Mouse (Mus musculus): ENCODE results near the gene Smarcc2. TPM values are rescaled to one million over a fixed set of nuclear protein-coding genes. Genes with fewer than 3 reads are reported as not detected.
A peak's percentile ranks its signal among the peaks of the same experiment; 100 is the strongest.

Gene Smarcc2
- polyA plus RNA-seq, 1 experiment from 2014 or later = 40.5 TPM

DNA sequence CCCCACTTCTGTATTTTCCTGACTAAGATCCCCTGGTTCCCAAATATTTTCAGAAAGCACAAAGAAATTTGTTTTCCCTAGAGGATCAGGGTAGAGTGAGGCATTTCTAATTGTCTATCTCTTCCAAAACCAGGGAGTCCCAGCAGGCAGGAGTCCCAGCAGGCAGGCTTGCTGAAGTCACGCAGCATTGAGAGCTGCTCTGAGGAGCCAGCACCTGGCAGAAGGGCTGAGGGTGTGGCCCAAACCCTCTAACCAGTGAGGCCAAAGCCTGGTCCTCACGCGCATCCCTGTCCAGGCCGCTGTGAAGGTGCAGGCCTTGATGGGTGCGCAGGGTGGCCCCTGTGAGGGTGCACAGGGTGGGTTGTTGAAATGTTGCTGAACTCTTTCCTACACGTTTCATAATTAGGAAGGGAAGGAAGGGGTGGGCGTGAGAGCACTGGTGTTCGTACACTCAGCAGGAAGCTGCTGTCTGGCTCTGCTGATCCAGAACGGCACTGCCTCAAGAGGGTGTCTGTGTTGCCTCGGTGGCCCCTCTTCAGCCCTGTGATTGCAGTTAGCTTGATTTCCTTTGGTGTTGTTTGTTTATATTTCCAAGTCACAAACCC, 20.3 kb upstream of the Smarcc2 start:
- peak; percentile 65 for DNase-seq (ENCODE audit: low spot score)
- H3K36me3 ChIP-seq (ENCODE audit: insufficient read depth, low read length) = peaks cover 39% of the 10 kb centered on the region
- no peak for ATAC-seq (replicated peaks; ENCODE audit: low FRiP score, low read depth)
- no peaks in the 10 kb centered on the region for H3K27me3 ChIP-seq (ENCODE audit: insufficient read depth, low read length)
- 29% methylated on average over 10 of the region's 10 CpGs for WGBS
- H3K4me3 ChIP-seq (replicated peaks; ENCODE audit: low read depth, low read length) = no peak overlapping the region
- TF ChIP-seq CTCF (IDR thresholded peaks at IDR 0.05; ENCODE audit: low read depth) = no peak
- H3K9ac ChIP-seq (ENCODE audit: low read depth, low read length) = no peak overlapping the region
- H3K27ac ChIP-seq = peak overlapping the region; percentile 78
- H3K9me3 ChIP-seq (replicated peaks; ENCODE audit: low read length) = no peaks in the 10 kb centered on the region
- H3K4me2 ChIP-seq (ENCODE audit: low read length) = no peak overlapping the region
- H3K4me1 ChIP-seq (replicated peaks; ENCODE audit: insufficient read depth, low read length) = no peaks in the 10 kb centered on the region

DNA sequence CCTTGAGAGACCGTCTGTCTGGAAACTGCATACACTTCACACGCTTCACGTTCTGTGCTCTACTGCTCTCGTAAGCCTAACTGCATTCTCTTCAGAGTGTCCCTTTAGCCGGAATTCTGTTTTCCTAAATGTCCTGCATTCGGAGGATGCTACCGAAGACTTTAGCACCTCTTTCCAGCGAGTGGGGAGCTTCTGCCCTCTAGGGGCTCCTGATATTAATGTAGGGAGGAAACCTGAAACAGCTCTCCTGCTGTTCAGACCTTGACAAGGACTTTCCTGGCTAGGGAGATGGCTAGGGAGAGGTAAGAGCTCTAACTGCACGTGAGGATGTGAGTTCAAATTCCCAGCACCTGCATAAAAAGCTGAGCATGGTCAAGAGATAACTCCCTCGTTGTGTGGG, 18.6 kb upstream of the Smarcc2 start:
- WGBS = 29% methylated on average over 10 of the region's 10 CpGs
- peak; percentile 76 for TF ChIP-seq CTCF (IDR thresholded peaks at IDR 0.05; ENCODE audit: low read depth)
- DNase-seq (ENCODE audit: low spot score) (peak; percentile 91), ATAC-seq (replicated peaks; ENCODE audit: low FRiP score, low read depth) (no peak)
- Histone ChIP-seq H3K27ac (0 out of 2 replicates have a peak overlapping the region, but pooled peaks have one; percentile 78), H3K4me3 (replicated peaks; ENCODE audit: low read depth, low read length) (no peak overlapping the region), H3K9me3 (replicated peaks; ENCODE audit: low read length) (no peaks in the 10 kb centered on the region), H3K4me1 (replicated peaks; ENCODE audit: insufficient read depth, low read length) (no peaks in the 10 kb centered on the region), H3K4me2 (ENCODE audit: low read length) (no peak overlapping the region), H3K36me3 (ENCODE audit: insufficient read depth, low read length) (peaks cover 35% of the 10 kb centered on the region), H3K27me3 (ENCODE audit: insufficient read depth, low read length) (no peaks in the 10 kb centered on the region), H3K9ac (ENCODE audit: low read depth, low read length) (no peak overlapping the region)

DNA sequence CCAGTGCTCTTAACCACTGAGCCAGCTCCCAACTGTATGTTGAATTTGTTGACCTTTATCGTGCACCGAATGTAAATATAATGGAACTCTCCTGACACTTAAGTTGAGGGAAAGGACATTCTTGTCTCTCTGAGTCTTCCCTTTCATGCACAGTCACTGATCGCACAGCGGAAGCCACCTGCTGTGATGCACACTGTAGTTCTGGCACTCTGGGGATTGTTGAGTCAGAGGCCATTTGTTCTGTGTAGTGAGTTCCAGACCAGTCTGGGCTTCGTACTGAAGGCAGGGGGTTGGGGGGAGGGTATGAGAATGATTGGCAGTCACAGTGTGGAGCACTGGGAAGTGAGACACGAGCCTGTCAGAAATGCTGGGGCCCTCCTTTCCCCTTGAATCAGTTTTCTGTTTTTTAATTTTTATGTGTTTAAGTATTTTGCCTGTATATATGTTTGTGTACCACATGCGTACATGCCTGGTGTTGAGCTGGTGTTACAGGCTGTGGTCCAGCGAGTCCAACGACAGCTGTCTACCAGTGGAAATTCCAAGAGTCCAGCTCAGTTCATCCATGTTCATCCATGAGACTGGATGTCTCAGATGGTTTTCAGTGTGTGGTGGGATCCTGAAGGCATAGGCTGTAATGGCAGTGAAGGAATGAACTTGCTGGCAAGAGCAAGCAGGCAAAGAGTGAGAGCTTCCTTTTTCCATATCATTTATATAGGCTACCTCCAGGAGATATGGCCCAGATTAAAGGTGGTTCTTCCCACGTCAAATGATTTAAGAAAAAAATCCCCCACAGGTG, 17.5 kb upstream of the Smarcc2 start:
- no peak overlapping the region for H3K9ac ChIP-seq (ENCODE audit: low read depth, low read length)
- no peaks in the 10 kb centered on the region for H3K27me3 ChIP-seq (ENCODE audit: insufficient read depth, low read length)
- no peaks in the 10 kb centered on the region for H3K4me1 ChIP-seq (replicated peaks; ENCODE audit: insufficient read depth, low read length)
- no peak overlapping the region for H3K27ac ChIP-seq
- ATAC-seq (replicated peaks; ENCODE audit: low FRiP score, low read depth) (no peak), DNase-seq (ENCODE audit: low spot score) (no peak)
- TF ChIP-seq CTCF (IDR thresholded peaks at IDR 0.05; ENCODE audit: low read depth) = no peak
- no peak overlapping the region for H3K4me3 ChIP-seq (replicated peaks; ENCODE audit: low read depth, low read length)
- 86% methylated on average over 10 of the region's 10 CpGs for WGBS
- H3K36me3 ChIP-seq (ENCODE audit: insufficient read depth, low read length) = peaks cover 26% of the 10 kb centered on the region
- H3K9me3 ChIP-seq (replicated peaks; ENCODE audit: low read length) = no peaks in the 10 kb centered on the region
- no peak overlapping the region for H3K4me2 ChIP-seq (ENCODE audit: low read length)

DNA sequence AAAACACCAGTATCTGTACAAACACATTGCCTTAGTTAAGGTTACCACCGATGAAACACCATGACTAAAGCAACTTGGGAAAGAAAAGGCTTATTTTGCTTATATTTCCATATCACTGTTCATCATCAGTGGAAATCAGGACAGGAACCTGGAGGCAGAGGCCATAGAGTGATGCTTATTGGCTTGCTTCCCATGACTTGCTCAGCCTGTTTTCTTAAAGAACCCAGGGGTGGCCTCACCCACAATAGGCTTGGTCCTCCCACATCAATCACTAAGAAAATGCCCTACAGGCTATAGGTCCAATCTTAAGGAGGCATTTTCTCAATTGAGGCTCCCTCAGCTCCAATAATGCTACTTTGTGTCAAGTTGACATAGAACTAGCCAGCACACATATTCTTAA, 16.3 kb upstream of the Smarcc2 start:
- H3K4me3 ChIP-seq (replicated peaks; ENCODE audit: low read depth, low read length) = no peak overlapping the region
- no peak for DNase-seq (ENCODE audit: low spot score)
- ATAC-seq (replicated peaks; ENCODE audit: low FRiP score, low read depth) = no peak
- H3K27me3 ChIP-seq (ENCODE audit: insufficient read depth, low read length) = no peaks in the 10 kb centered on the region
- peaks cover 18% of the 10 kb centered on the region for H3K36me3 ChIP-seq (ENCODE audit: insufficient read depth, low read length)
- H3K27ac ChIP-seq = no peak overlapping the region
- H3K4me2 ChIP-seq (ENCODE audit: low read length) = no peak overlapping the region
- H3K9ac ChIP-seq (ENCODE audit: low read depth, low read length) = no peak overlapping the region
- 96% methylated on average over 1 of the region's 1 CpGs for WGBS
- H3K4me1 ChIP-seq (replicated peaks; ENCODE audit: insufficient read depth, low read length) = no peaks in the 10 kb centered on the region
- no peak for TF ChIP-seq CTCF (IDR thresholded peaks at IDR 0.05; ENCODE audit: low read depth)
- no peaks in the 10 kb centered on the region for H3K9me3 ChIP-seq (replicated peaks; ENCODE audit: low read length)

DNA sequence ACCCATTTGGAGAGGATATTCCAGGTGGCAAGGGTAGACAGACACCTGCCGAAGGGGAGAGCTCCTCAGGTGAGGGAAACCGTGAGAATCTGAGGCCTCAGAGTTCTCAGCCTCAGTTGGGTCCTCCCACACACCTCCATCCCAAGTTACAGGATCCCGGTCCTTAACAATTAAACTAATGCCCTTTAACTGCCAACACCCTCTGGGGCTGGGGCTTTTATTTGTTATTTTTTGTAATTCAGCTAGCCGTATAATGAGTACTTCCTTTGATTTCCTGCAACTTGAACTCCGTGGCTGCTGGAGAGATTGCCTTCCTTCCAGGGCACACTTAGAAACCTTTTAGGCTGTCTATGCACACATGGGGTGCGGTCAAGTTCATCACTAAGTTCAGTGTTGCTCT, 14.7 kb upstream of the Smarcc2 start:
- H3K9ac ChIP-seq (ENCODE audit: low read depth, low read length) = no peak overlapping the region
- H3K9me3 ChIP-seq (replicated peaks; ENCODE audit: low read length) = no peaks in the 10 kb centered on the region
- no peak overlapping the region for H3K27ac ChIP-seq
- ATAC-seq (replicated peaks; ENCODE audit: low FRiP score, low read depth) (no peak), DNase-seq (ENCODE audit: low spot score) (peak; percentile 64)
- H3K4me3 ChIP-seq (replicated peaks; ENCODE audit: low read depth, low read length) = no peak overlapping the region
- TF ChIP-seq CTCF (IDR thresholded peaks at IDR 0.05; ENCODE audit: low read depth) = no peak
- no peak overlapping the region for H3K4me2 ChIP-seq (ENCODE audit: low read length)
- no peaks in the 10 kb centered on the region for H3K4me1 ChIP-seq (replicated peaks; ENCODE audit: insufficient read depth, low read length)
- H3K27me3 ChIP-seq (ENCODE audit: insufficient read depth, low read length) = no peaks in the 10 kb centered on the region
- 0 out of 2 replicates have a peak, but pooled peaks cover 6% of the 10 kb centered on the region for H3K36me3 ChIP-seq (ENCODE audit: insufficient read depth, low read length)
- WGBS = 33% methylated on average over 6 of the region's 6 CpGs

DNA sequence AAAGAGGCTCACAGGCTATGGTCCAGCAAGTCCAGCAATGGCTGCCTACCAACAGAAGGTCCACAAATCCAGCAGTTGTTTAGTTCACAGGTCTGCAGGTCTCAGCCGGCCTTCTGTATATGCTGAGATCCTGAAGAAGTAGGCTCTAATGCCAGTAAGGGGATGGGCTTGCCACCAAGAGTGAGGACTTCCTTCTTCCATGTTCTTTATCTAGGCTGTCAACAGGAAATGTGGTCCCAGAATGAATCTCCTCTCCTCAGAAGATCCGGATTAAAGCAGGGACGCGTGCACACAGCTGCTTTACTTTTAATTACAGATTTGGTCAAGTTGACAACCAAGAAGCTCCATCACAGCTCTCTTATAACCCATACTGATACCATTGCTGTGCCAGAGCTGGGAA, 13.6 kb upstream of the Smarcc2 start:
- Histone ChIP-seq H3K27ac (no peak overlapping the region), H3K4me2 (ENCODE audit: low read length) (no peak overlapping the region), H3K4me1 (replicated peaks; ENCODE audit: insufficient read depth, low read length) (no peaks in the 10 kb centered on the region), H3K36me3 (ENCODE audit: insufficient read depth, low read length) (0 out of 2 replicates have a peak, but pooled peaks cover 6% of the 10 kb centered on the region), H3K27me3 (ENCODE audit: insufficient read depth, low read length) (no peaks in the 10 kb centered on the region), H3K4me3 (replicated peaks; ENCODE audit: low read depth, low read length) (no peak overlapping the region), H3K9ac (ENCODE audit: low read depth, low read length) (no peak overlapping the region), H3K9me3 (replicated peaks; ENCODE audit: low read length) (no peaks in the 10 kb centered on the region)
- ATAC-seq (replicated peaks; ENCODE audit: low FRiP score, low read depth) = no peak
- no peak for TF ChIP-seq CTCF (IDR thresholded peaks at IDR 0.05; ENCODE audit: low read depth)
- DNase-seq (ENCODE audit: low spot score) = peak; percentile 23
- 69% methylated on average over 4 of the region's 4 CpGs for WGBS
